Mouse (Mus musculus) forebrain, embryonic 10.5 days (tissue): ENCODE measurements at regions not wholly inside any gene's neighbourhood (a gene's known extent, or its start where the extent isn't known, plus 50 kb on each side); places are given as distances from the start of the nearest gene placed in this dataset.

ENCODE experiments used
- DNase-seq: peaks from one replicate; pipeline ENCODE4 v3.0.0-alpha.2; 2017; ENCODE audit warnings: low spot score; ENCODE audit errors: extremely low spot score
- H3K27ac ChIP-seq: fragments of 300-500 bp; sonication (generic); 2 replicates; pipeline ENCODE4 v1.5.1; 2016; ENCODE audit warnings: mild to moderate bottlenecking
- H3K27me3 ChIP-seq: fragments of 300-500 bp; sonication (generic); 2 replicates; pipeline ENCODE4 v1.6.1; 2016; ENCODE audit warnings: mild to moderate bottlenecking; ENCODE audit not compliant: poor library complexity, severe bottlenecking
- H3K36me3 ChIP-seq: fragments of 300-500 bp; sonication (generic); replicated peaks from 2 replicates; pipeline ENCODE4 v1.6.1; 2016; ENCODE audit warnings: mild to moderate bottlenecking, moderate library complexity
- H3K4me1 ChIP-seq: fragments of 300-500 bp; sonication (generic); 2 replicates; pipeline ENCODE4 v1.6.1; 2016
- H3K4me3 ChIP-seq: fragments of 300-500 bp; sonication (generic); 2 replicates; pipeline ENCODE4 v1.5.1; 2016; ENCODE audit warnings: mild to moderate bottlenecking, moderate library complexity
- H3K9me3 ChIP-seq: fragments of 300-500 bp; sonication (generic); 2 replicates; pipeline ENCODE4 v1.6.1; 2016; ENCODE audit warnings: mild to moderate bottlenecking, moderate library complexity
- WGBS: fragments of 180-500 bp; shearing (Covaris S2); methylation state at CpG from one replicate; pipeline ENCODE4 v1.1.7; 2016; 5-methylcytosine and 5-hydroxymethylcytosine counted together

- Histone ChIP-seq H3K4me3 (no peak overlapping the region), H3K27me3 (no peaks in the 10 kb centered on the region), H3K36me3 (no peaks in the 10 kb centered on the region), H3K27ac (no peak overlapping the region), H3K4me1 (no peaks in the 10 kb centered on the region), H3K9me3 (no peaks in the 10 kb centered on the region)
- DNase-seq: no peak
- 78% methylated on average over 1 of the region's 1 CpGs for WGBS
Observed at GRCm38 (mm10) chr6:25321446-25321845, 365.3 kb upstream of the Tmem229a start.

GRCm38 (mm10) chr6:25320291-25320844, 364.3 kb upstream of the Tmem229a start:
- H3K36me3 ChIP-seq: no peaks in the 10 kb centered on the region
- no peak overlapping the region for H3K27ac ChIP-seq
- WGBS: 91% methylated on average over 6 of the region's 6 CpGs
- DNase-seq: no peak
- H3K27me3 ChIP-seq: no peaks in the 10 kb centered on the region
- H3K4me1 ChIP-seq: no peaks in the 10 kb centered on the region
- H3K4me3 ChIP-seq: no peak overlapping the region
- H3K9me3 ChIP-seq: no peaks in the 10 kb centered on the region

GRCm38 (mm10) chr6:25307471-25307870, 351.4 kb upstream of the Tmem229a start:
- Histone ChIP-seq H3K9me3 (no peaks in the 10 kb centered on the region), H3K4me3 (no peak overlapping the region), H3K36me3 (no peaks in the 10 kb centered on the region), H3K4me1 (no peaks in the 10 kb centered on the region), H3K27me3 (no peaks in the 10 kb centered on the region), H3K27ac (no peak overlapping the region)
- DNase-seq: no peak

- no peak for DNase-seq
- no peaks in the 10 kb centered on the region for H3K27me3 ChIP-seq
- H3K4me1 ChIP-seq: no peaks in the 10 kb centered on the region
- H3K4me3 ChIP-seq: no peak overlapping the region
- H3K36me3 ChIP-seq: no peaks in the 10 kb centered on the region
- 87% methylated on average over 4 of the region's 4 CpGs for WGBS
- no peak overlapping the region for H3K27ac ChIP-seq
- H3K9me3 ChIP-seq: no peaks in the 10 kb centered on the region
Observed at GRCm38 (mm10) chr6:25304844-25305504, 348.9 kb upstream of the Tmem229a start.

GRCm38 (mm10) chr6:25291613-25292012, 335.5 kb upstream of the Tmem229a start:
- Histone ChIP-seq H3K36me3 (no peaks in the 10 kb centered on the region), H3K4me1 (no peaks in the 10 kb centered on the region), H3K9me3 (no peaks in the 10 kb centered on the region), H3K27ac (no peak overlapping the region), H3K27me3 (no peaks in the 10 kb centered on the region), H3K4me3 (no peak overlapping the region)
- no peak for DNase-seq
- WGBS: 89% methylated on average over 1 of the region's 1 CpGs

- Histone ChIP-seq H3K4me3 (no peak overlapping the region), H3K9me3 (no peaks in the 10 kb centered on the region), H3K36me3 (no peaks in the 10 kb centered on the region), H3K27me3 (no peaks in the 10 kb centered on the region), H3K27ac (no peak overlapping the region), H3K4me1 (no peaks in the 10 kb centered on the region)
- no peak for DNase-seq
- WGBS: 93% methylated on average over 4 of the region's 4 CpGs
Observed at GRCm38 (mm10) chr6:25287591-25287990, 331.5 kb upstream of the Tmem229a start.

GRCm38 (mm10) chr6:25286313-25286712, 330.2 kb upstream of the Tmem229a start:
- no peak for DNase-seq
- WGBS: 92% methylated on average over 6 of the region's 6 CpGs
- no peaks in the 10 kb centered on the region for H3K9me3 ChIP-seq
- no peaks in the 10 kb centered on the region for H3K27me3 ChIP-seq
- H3K27ac ChIP-seq: no peak overlapping the region
- no peaks in the 10 kb centered on the region for H3K4me1 ChIP-seq
- no peak overlapping the region for H3K4me3 ChIP-seq
- no peaks in the 10 kb centered on the region for H3K36me3 ChIP-seq

- WGBS: 50% methylated on average over 1 of the region's 1 CpGs
- DNase-seq: no peak
- no peaks in the 10 kb centered on the region for H3K36me3 ChIP-seq
- H3K27me3 ChIP-seq: no peaks in the 10 kb centered on the region
- no peak overlapping the region for H3K4me3 ChIP-seq
- H3K4me1 ChIP-seq: peaks cover 19% of the 10 kb centered on the region
- H3K27ac ChIP-seq: no peak overlapping the region
- no peaks in the 10 kb centered on the region for H3K9me3 ChIP-seq
Observed at GRCm38 (mm10) chr6:25278509-25278908, 322.4 kb upstream of the Tmem229a start.

- no peak overlapping the region for H3K27ac ChIP-seq
- no peaks in the 10 kb centered on the region for H3K9me3 ChIP-seq
- no peak for DNase-seq
- no peak overlapping the region for H3K4me3 ChIP-seq
- no peaks in the 10 kb centered on the region for H3K36me3 ChIP-seq
- peaks cover 19% of the 10 kb centered on the region for H3K4me1 ChIP-seq
- WGBS: 53% methylated on average over 8 of the region's 8 CpGs
- H3K27me3 ChIP-seq: no peaks in the 10 kb centered on the region
Observed at GRCm38 (mm10) chr6:25277703-25278447, 321.8 kb upstream of the Tmem229a start.

- WGBS: 48% methylated on average over 2 of the region's 2 CpGs
- DNase-seq: peak; percentile 20
- peaks cover 19% of the 10 kb centered on the region for H3K4me1 ChIP-seq
- H3K27me3 ChIP-seq: no peaks in the 10 kb centered on the region
- no peak overlapping the region for H3K4me3 ChIP-seq
- no peaks in the 10 kb centered on the region for H3K36me3 ChIP-seq
- H3K9me3 ChIP-seq: no peaks in the 10 kb centered on the region
- no peak overlapping the region for H3K27ac ChIP-seq
Observed at GRCm38 (mm10) chr6:25276221-25276620, 320.1 kb upstream of the Tmem229a start.

- no peak overlapping the region for H3K27ac ChIP-seq
- no peaks in the 10 kb centered on the region for H3K27me3 ChIP-seq
- H3K4me3 ChIP-seq: no peak overlapping the region
- H3K4me1 ChIP-seq: no peaks in the 10 kb centered on the region
- H3K9me3 ChIP-seq: no peaks in the 10 kb centered on the region
- WGBS: 86% methylated on average over 1 of the region's 1 CpGs
- H3K36me3 ChIP-seq: no peaks in the 10 kb centered on the region
- DNase-seq: no peak
Observed at GRCm38 (mm10) chr6:25260559-25260958, 304.5 kb upstream of the Tmem229a start.

- no peak overlapping the region for H3K27ac ChIP-seq
- 80% methylated on average over 2 of the region's 2 CpGs for WGBS
- no peaks in the 10 kb centered on the region for H3K4me1 ChIP-seq
- no peaks in the 10 kb centered on the region for H3K9me3 ChIP-seq
- H3K27me3 ChIP-seq: no peaks in the 10 kb centered on the region
- no peak overlapping the region for H3K4me3 ChIP-seq
- no peak for DNase-seq
- H3K36me3 ChIP-seq: no peaks in the 10 kb centered on the region
Observed at GRCm38 (mm10) chr6:25255762-25256161, 299.7 kb upstream of the Tmem229a start.

- H3K4me1 ChIP-seq: no peaks in the 10 kb centered on the region
- no peak overlapping the region for H3K4me3 ChIP-seq
- 80% methylated on average over 2 of the region's 2 CpGs for WGBS
- H3K27ac ChIP-seq: no peak overlapping the region
- H3K9me3 ChIP-seq: no peaks in the 10 kb centered on the region
- no peak for DNase-seq
- no peaks in the 10 kb centered on the region for H3K27me3 ChIP-seq
- no peaks in the 10 kb centered on the region for H3K36me3 ChIP-seq
Observed at GRCm38 (mm10) chr6:25237021-25237420, 280.9 kb upstream of the Tmem229a start.
